Mouse (Mus musculus) forebrain, embryonic 11.5 days (tissue): ENCODE data around the gene Plek. TPM values are rescaled to one million over a fixed set of nuclear protein-coding genes. Genes with fewer than 3 reads are reported as not detected.

ENCODE experiments used
- ATAC-seq: fragments of 200-750 bp; cut with Nextera tagmentation; replicated peaks from 2 replicates; pipeline ENCODE4 v1.8.0; 2017; ENCODE audit warnings: moderate TSS enrichment; ENCODE audit not compliant: low FRiP score
- DNase-seq: peaks from one replicate; pipeline ENCODE4 v3.0.0-alpha.2; 2017; ENCODE audit warnings: low spot score
- H3K27ac ChIP-seq: fragments of 300-500 bp; sonication (generic); 2 replicates; pipeline ENCODE4 v1.5.1; 2014; ENCODE audit warnings: low read depth, low read length
- H3K27me3 ChIP-seq: fragments of 300-500 bp; sonication (generic); 2 replicates; pipeline ENCODE4 v1.6.1; 2014; ENCODE audit warnings: mild to moderate bottlenecking, low read length, mixed read lengths; ENCODE audit not compliant: control insufficient read depth, insufficient read depth
- H3K36me3 ChIP-seq: fragments of 300-500 bp; sonication (generic); 2 replicates; pipeline ENCODE4 v1.6.1; 2014; ENCODE audit warnings: mild to moderate bottlenecking, low read length, moderate library complexity, mixed read lengths; ENCODE audit not compliant: control insufficient read depth, insufficient read depth
- H3K4me1 ChIP-seq: fragments of 300-500 bp; sonication (generic); replicated peaks from 2 replicates; pipeline ENCODE4 v1.6.1; 2014; ENCODE audit warnings: low read length, mixed read lengths; ENCODE audit not compliant: control insufficient read depth, insufficient read depth
- H3K4me2 ChIP-seq: fragments of 300-500 bp; sonication (generic); 2 replicates; pipeline ENCODE4 v1.6.1; 2014; ENCODE audit warnings: low read depth, mild to moderate bottlenecking, low read length, moderate library complexity, mixed read lengths; ENCODE audit not compliant: severe bottlenecking
- H3K4me3 ChIP-seq: fragments of 300-500 bp; sonication (generic); 2 replicates; pipeline ENCODE4 v1.5.1; 2014; ENCODE audit warnings: low read depth, low read length
- H3K9ac ChIP-seq: fragments of 300-500 bp; sonication (generic); 2 replicates; pipeline ENCODE4 v1.6.1; 2014; ENCODE audit warnings: low read length
- H3K9me3 ChIP-seq: fragments of 300-500 bp; sonication (generic); 2 replicates; pipeline ENCODE4 v1.6.1; 2016; ENCODE audit warnings: low read length, mixed read lengths; ENCODE audit not compliant: control insufficient read depth
- WGBS: fragments of 180-500 bp; shearing (Covaris S2); extraction: QIAGEN DNeasy Blood & Tissue Kit; methylation state at CpG from one replicate; pipeline ENCODE4 v1.1.7; 2014; 5-methylcytosine and 5-hydroxymethylcytosine counted together
- polyA plus RNA-seq: library from polyadenylated mRNA; unstranded; fragments of >200 nt; fragmentation: Nextera tagmentation; extraction: Ambion mirVana; gene quantifications from 2 replicates; pipeline ENCODE4 v1.2.1, GENCODE M21; 2014

Plek gene
- polyA plus RNA-seq, 1 experiment from 2014 or later, result 6.0 TPM

GRCm38 (mm10) chr11:16969650-16970049 is 82.5 kb downstream of the Plek start:
- Histone ChIP-seq H3K27ac (no peak overlapping the region), H3K4me3 (no peak overlapping the region), H3K36me3 (no peaks in the 10 kb centered on the region), H3K9ac (no peak overlapping the region), H3K9me3 (no peaks in the 10 kb centered on the region), H3K4me1 (no peaks in the 10 kb centered on the region), H3K4me2 (no peak overlapping the region), H3K27me3 (no peaks in the 10 kb centered on the region)
- DNase-seq, result no peak
- no peak for ATAC-seq
- WGBS, result 83% methylated on average over 2 of the region's 2 CpGs

DNA sequence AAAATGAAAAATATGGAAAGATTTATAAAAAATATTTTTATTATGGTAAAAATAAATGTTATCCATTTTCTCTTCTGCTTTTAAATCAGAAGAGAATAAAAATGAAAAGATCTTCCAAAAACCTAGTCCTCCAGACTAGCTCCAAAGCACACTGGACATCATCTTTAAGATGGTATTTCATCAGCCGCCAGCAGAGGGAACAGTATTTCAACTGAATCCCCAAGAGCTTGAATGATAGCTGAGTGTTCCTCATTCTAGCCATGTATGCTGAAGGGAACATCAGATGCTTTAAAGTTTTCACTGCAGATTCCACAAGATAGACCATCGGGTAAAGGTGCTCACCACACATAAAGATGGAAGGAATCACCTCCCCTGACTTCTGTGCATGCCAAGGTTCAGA is 84.4 kb downstream of the Plek start:
- no peak overlapping the region for H3K9ac ChIP-seq
- 45% methylated on average over 2 of the region's 2 CpGs for WGBS
- H3K4me2 ChIP-seq, result no peak overlapping the region
- DNase-seq, result no peak
- no peak for ATAC-seq
- no peaks in the 10 kb centered on the region for H3K9me3 ChIP-seq
- H3K4me1 ChIP-seq, result no peaks in the 10 kb centered on the region
- H3K27ac ChIP-seq, result no peak overlapping the region
- H3K4me3 ChIP-seq, result no peak overlapping the region
- no peaks in the 10 kb centered on the region for H3K27me3 ChIP-seq
- no peaks in the 10 kb centered on the region for H3K36me3 ChIP-seq

DNA sequence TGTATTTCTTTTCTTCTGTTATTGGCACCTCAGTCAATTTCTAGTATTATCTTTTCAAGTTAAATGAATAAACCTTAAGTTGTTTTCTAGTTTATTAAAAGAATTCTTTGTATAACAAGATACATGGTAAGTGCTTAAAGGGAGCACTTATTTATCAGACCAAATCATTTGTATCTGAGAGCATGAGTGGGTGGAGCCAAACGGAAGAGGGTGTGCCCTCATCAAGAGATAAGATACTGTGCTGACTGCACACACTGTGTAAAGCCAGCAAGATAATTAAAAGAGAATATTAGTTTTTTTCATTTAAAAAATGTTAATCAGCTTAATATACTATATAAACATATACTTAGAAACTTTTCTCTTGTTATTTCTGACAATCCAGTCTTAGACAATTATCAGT is 93.7 kb downstream of the Plek start:
- Histone ChIP-seq H3K4me2 (no peak overlapping the region), H3K9me3 (no peaks in the 10 kb centered on the region), H3K4me3 (no peak overlapping the region), H3K9ac (no peak overlapping the region), H3K27ac (no peak overlapping the region), H3K4me1 (no peaks in the 10 kb centered on the region), H3K27me3 (no peaks in the 10 kb centered on the region), H3K36me3 (no peaks in the 10 kb centered on the region)
- no peak for DNase-seq
- no peak for ATAC-seq
- 87% methylated on average over 1 of the region's 1 CpGs for whole genome bisulfite sequencing

- no peak for DNase-seq
- 93% methylated on average over 6 of the region's 6 CpGs for WGBS
- no peak for ATAC-seq
- no peak overlapping the region for H3K27ac ChIP-seq
- no peaks in the 10 kb centered on the region for H3K9me3 ChIP-seq
- H3K4me3 ChIP-seq, result no peak overlapping the region
- H3K36me3 ChIP-seq, result no peaks in the 10 kb centered on the region
- no peak overlapping the region for H3K9ac ChIP-seq
- H3K4me2 ChIP-seq, result no peak overlapping the region
- H3K4me1 ChIP-seq, result 0 out of 2 replicates have a peak, but pooled peaks cover under 1% of the 10 kb centered on the region
- H3K27me3 ChIP-seq, result no peaks in the 10 kb centered on the region
Measured at GRCm38 (mm10) chr11:16957030-16957429, 95.2 kb downstream of the Plek start.

GRCm38 (mm10) chr11:16956115-16956862 is 95.9 kb downstream of the Plek start:
- H3K4me1 ChIP-seq, result 0 out of 2 replicates have a peak, but pooled peaks cover 4% of the 10 kb centered on the region
- no peaks in the 10 kb centered on the region for H3K27me3 ChIP-seq
- no peaks in the 10 kb centered on the region for H3K9me3 ChIP-seq
- H3K4me2 ChIP-seq, result no peak overlapping the region
- WGBS, result 90% methylated on average over 6 of the region's 6 CpGs
- H3K36me3 ChIP-seq, result no peaks in the 10 kb centered on the region
- DNase-seq (no peak), ATAC-seq (no peak)
- H3K27ac ChIP-seq, result no peak overlapping the region
- no peak overlapping the region for H3K4me3 ChIP-seq
- H3K9ac ChIP-seq, result no peak overlapping the region

- Histone ChIP-seq H3K27me3 (no peaks in the 10 kb centered on the region), H3K27ac (peak overlapping the region; percentile 70; the same call in 1 of the 2 replicates), H3K4me3 (peak overlapping the region; percentile 58), H3K4me1 (0 out of 2 replicates have a peak, but pooled peaks cover 4% of the 10 kb centered on the region), H3K9me3 (no peaks in the 10 kb centered on the region), H3K4me2 (peak overlapping the region; percentile 79), H3K36me3 (no peaks in the 10 kb centered on the region), H3K9ac (peak overlapping the region; percentile 72)
- WGBS, result 5% methylated on average over 9 of the region's 9 CpGs
- ATAC-seq (no peak), DNase-seq (no peak)
Measured at GRCm38 (mm10) chr11:16951761-16952010, 100.5 kb downstream of the Plek start.

GRCm38 (mm10) chr11:16950976-16951760 is 101.0 kb downstream of the Plek start, which contains the start of gene Fbxo48:
Gene Fbxo48 (plus strand): TSS chr11:16951375.
- H3K27me3 ChIP-seq, result no peaks in the 10 kb centered on the region
- H3K4me3 ChIP-seq, result peak within 1 kb of the TSS; percentile 58
- H3K4me2 ChIP-seq, result peak within 1 kb of the TSS; percentile 79
- H3K27ac ChIP-seq, result peak within 1 kb of the TSS; percentile 70; the same call in 1 of the 2 replicates
- ATAC-seq (peak; percentile 100), DNase-seq (peak; percentile 95)
- no peaks in the 10 kb centered on the region for H3K36me3 ChIP-seq
- peak within 1 kb of the TSS; percentile 72 for H3K9ac ChIP-seq
- H3K4me1 ChIP-seq, result 0 out of 2 replicates have a peak, but pooled peaks cover 4% of the 10 kb centered on the region
- under 1% methylated on average over 38 of the region's 38 CpGs for WGBS
- H3K9me3 ChIP-seq, result no peaks in the 10 kb centered on the region

DNA sequence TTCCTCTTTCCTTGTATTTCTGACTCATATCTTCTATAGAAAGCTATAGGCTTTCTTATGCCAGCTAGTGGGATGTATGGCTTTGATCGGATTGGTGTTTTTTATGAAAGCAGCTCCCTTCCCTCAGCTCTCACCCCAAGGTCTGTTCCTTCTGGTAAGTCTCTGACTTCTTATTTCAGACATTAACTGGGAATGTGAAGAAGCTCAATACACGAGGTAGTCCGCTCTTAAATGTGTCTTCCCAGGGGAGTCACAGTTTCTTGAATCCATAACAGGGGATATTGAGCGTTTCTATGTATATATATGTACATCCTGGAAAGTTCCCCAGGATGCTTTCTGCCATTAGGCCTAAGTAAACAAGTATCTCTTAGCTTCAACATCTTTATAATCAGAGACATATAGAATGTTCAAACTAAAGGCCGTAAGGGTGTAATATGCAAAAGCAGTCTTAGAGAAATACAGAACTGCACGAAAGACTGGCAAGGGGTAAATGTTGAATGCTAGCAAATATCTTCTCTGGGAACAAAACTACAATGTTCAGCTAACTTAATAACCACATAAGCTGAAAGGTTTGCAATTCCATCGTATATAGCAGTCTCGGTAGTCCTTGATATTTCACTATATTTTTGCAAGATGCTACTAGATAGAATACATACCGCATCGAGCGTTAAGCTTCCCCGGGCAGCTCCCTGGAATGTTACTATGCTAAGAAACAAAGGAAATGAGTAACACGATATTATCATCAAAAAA is 101.8 kb downstream of the Plek start:
- H3K9ac ChIP-seq, result peak overlapping the region; percentile 43
- ATAC-seq (no peak), DNase-seq (no peak)

More for the DNA sequence above, 101.8 kb downstream of the Plek start:
- Histone ChIP-seq H3K36me3 (no peaks in the 10 kb centered on the region), H3K27me3 (no peaks in the 10 kb centered on the region), H3K4me2 (peak overlapping the region; percentile 35), H3K4me1 (0 out of 2 replicates have a peak, but pooled peaks cover 4% of the 10 kb centered on the region), H3K27ac (no peak overlapping the region), H3K9me3 (no peaks in the 10 kb centered on the region), H3K4me3 (peak overlapping the region; percentile 58)
- WGBS, result 52% methylated on average over 13 of the region's 13 CpGs
